Mouse (Mus musculus) granulocyte monocyte progenitor cell, adult 5-6 weeks (primary cell): ENCODE data around the gene Lekr1. TPM values are rescaled to one million over a fixed set of nuclear protein-coding genes. Genes with fewer than 3 reads are reported as not detected.
A peak's percentile ranks its signal among the peaks of the same experiment; 100 is the strongest.

Experiments
- ATAC-seq: replicated peaks from 2 replicates; pipeline ENCODE4 v1.8.0; 2016; ENCODE audit warnings: mild to moderate bottlenecking, moderate TSS enrichment, inconsistent platforms; ENCODE audit not compliant: poor library complexity, severe bottlenecking
- total RNA-seq, 2 experiments: library from RNA; stranded (forward) in 1 of 2; stranded (reverse) in 1 of 2; fragments of 200-712, 200-1000 nt in 1 of 2; fragments of >200 nt in 1 of 2; fragmentation: Nextera tagmentation in 1 of 2; gene quantifications; 2 replicates each; pipeline ENCODE4 v1.2.3; 2014 to 2017

Gene Lekr1
- total RNA-seq, 2 experiments from 2014 or later = 2.7 to 11.2 TPM

- peak; percentile 91 for ATAC-seq
These were observed 197.3 kb downstream of the Lekr1 start for GRCm38 (mm10) chr3:65863297-65863696.

GRCm38 (mm10) chr3:65863762-65864377 lies 197.8 kb downstream of the Lekr1 start:
- no peak for ATAC-seq

- ATAC-seq = no peak
These were observed 202.9 kb downstream of the Lekr1 start for GRCm38 (mm10) chr3:65868931-65869330.

- ATAC-seq = no peak
These were observed 203.7 kb downstream of the Lekr1 start for GRCm38 (mm10) chr3:65869724-65870123.

- no peak for ATAC-seq
These were observed 205.2 kb downstream of the Lekr1 start for GRCm38 (mm10) chr3:65871188-65871603.

DNA sequence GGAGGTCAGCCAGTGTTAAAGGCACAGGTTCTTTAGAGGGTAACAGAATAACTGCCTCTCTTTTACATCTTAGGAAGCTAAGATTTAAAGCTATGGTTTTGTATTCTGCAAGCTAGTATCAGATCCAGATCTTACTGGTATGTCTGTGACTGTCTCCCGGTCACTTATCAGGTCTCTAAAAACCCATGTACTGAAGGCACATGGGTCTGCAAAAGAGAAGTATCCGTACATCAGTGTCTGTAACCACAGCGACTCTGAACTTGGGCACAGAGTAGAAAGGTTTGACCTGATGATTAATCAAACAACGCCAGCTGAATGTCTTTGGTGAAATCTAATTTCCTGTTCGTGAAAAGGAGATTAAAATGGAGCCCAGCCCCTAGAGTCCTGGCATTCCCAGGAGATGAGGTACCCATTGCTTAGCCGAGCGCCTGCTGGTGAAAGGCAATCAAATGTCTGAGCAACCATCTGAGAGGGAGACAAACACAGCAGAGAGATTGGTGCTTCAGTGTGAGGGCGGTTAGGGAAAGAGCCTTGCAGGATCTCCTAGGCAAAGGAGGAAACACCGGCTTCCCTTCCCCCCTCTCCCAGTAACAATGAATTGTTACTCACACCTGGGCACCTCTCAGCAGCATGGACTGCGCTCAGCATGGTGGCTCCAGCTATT lies 205.7 kb downstream of the Lekr1 start:
- ATAC-seq = no peak

DNA sequence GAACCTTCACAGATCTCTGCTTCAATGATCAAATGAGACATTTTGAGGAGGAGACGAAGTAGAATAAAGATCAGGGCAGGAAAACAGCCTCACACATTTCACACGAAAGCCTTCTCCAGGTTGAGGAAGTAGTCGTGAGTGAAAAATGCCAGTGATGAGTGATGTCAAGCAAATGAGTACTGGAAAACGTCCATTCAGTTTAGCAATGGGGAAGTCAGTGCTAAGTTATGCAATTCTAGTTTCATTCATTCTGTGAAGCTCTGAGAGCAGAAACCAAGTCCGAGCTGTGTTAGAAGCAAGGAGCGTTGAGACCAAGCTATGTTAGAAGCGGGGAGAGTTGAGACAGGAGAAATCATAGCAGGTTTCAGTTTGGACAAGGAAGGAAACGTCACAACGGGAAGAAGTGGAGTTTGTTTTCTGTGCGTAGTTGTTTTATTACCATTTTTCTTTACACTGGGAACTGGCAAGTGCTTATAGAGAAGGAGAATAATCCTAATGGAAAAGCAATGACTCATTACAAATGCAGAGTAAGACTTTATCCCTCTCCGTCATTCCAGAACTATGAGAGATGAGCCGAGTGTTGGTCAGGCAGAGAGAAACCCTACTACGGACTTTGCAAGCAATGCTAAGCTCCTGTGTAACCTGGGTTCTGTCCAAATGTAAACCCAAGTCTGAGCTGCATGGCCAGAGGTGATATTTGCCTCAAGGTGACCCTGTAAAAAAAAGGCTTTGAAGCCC lies 207.2 kb downstream of the Lekr1 start:
- peak; percentile 93 for ATAC-seq

Other genes starting within 250 kb of the Lekr1 start
- 10.0 and 16.2 TPM in 2 replicates for gene Tiparp, start 137.8 kb upstream of the Lekr1 start, total RNA-seq (2014; fragmentation: Nextera tagmentation)
- 30.0 and 32.4 TPM in 2 replicates for gene Tiparp, start 137.8 kb upstream of the Lekr1 start, total RNA-seq (2017)